Mouse (Mus musculus) neutrophil, adult 5-6 weeks (primary cell): ENCODE results near the gene Rabl3. TPM values are rescaled to one million over a fixed set of nuclear protein-coding genes. Genes with fewer than 3 reads are reported as not detected.

Experiments used
- ATAC-seq: fragments of 151-379, 151-347 bp; 2 replicates; pipeline ENCODE4 v1.8.0; 2017; ENCODE audit warnings: mild to moderate bottlenecking, moderate TSS enrichment; ENCODE audit not compliant: insufficient number of reproducible peaks, poor library complexity, low FRiP score, severe bottlenecking; ENCODE audit errors: extremely low read depth
- total RNA-seq: library from RNA; stranded (forward); fragments of 200-1000 nt; gene quantifications from 2 replicates; pipeline ENCODE4 v1.2.3, GENCODE M21; 2017

The Rabl3 gene
- total RNA-seq, 1 experiment from 2014 or later: 7.0 TPM

DNA sequence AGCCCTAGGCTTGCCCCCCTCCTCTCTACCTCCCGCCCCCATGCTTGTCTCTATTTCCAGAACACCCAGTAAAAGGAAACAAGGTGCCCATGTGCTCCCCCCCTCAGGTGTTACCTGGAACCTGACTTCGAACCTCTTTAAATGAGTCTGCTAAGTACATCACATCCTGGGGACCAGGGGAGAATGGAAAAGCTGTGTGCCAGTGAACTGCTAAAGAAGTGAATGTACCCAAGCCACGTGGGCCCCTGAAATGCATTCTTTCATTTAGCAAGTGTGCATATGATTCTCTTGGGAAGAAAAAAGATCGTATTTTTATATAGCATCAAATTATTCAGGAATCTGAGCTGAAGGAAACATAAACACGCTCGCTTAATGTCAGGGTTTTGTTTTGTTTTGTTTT is 44.1 kb downstream of the Rabl3 start:
- no peak for ATAC-seq

DNA sequence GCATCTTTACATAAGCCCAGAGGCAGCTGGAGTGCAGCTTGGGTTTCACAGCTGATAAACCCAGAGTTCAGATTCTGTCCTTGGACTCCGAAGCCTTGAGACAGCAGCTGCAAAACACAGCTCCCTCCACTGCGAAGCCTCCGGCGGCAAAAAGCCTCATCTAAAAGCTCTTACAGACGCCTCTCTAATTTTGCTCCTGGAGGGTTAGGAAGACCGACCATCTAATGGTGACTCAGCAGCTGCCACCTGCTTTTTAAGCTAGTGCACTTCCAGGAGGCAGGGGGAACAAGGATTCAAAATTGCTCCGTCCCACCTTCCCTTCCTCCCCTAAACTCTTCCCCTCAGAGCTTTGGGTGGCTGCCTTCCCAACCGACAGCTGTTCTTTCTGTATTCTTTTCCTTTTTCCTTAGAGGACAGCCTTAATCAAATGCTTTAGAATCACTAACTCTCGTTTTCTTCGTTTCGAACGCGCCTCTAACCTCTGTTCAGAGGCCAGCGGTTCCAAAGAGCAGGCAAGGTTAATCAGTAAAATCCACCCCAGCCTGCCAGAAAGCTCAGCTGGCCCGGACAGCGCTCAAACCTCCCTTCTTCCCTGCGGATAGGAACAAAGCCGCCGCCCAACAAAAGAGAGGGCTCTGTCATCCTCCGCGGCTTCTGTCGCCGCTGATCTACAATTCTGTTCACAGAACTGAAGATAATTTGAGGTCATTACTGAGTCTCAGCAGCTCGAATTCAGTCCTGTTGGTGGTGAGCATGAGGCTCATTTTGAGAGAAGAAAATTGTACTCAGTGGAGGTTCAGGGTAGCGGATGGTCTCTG is 44.7 kb downstream of the Rabl3 start:
- no peak for ATAC-seq

DNA sequence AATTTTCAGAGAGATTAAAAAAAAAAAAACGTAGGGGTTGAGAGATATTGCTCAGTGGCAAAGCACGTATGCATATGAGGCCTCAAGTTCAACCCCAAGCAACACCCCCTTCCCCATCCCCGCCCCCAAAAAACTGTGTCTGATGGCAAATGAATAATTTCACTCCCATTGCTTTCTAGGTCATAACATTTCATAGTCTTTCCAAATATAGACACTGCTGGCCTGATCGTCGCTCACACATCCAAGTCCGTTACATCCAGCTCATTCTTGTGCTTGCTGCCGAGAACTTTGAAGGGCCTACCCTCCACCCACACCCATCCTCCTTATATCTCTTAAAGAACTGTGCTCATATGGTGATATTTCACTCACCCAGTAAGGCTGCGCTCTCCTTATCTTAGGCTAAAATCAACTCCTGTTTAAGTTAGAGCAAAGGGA is 45.5 kb downstream of the Rabl3 start:
- ATAC-seq: no peak

DNA sequence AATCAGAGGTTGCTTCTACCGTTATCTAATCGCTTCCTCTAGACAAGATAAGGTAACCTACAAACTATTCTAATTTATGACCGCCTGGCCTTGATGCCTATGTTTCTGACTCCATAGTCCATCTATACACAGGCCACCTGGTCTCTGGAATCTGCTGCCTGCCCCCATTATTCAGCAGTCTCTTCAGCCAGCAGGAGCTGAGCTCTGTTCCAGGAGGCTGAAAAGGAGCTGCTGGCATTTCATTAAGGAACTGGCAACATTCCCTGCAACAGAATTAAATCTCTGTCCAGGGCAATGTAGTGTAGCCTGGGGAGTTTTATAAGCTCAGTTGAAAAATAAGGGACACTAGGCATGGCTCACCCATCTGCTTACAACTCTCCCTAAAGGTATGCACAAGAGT is 51.2 kb downstream of the Rabl3 start:
- no peak for ATAC-seq

DNA sequence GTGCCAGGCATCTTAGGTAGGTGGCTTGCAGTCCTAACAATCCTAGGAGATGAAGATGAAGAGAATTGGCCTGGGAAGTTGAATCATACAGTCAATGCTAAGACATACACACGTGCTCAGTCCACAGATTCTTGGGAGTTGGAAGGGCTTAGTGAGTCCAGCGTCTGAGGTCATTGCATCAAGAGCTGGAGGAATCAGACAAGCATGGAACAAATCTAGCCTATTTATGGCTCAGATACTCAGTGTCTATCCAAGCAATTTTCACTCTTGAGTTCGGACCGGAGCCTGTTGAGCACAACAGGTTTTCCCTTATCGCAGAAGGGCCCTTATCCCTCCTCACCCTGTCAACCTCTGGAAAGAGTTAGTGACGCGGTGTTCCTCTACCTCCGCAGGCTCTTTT is 51.9 kb downstream of the Rabl3 start:
- ATAC-seq: no peak

DNA sequence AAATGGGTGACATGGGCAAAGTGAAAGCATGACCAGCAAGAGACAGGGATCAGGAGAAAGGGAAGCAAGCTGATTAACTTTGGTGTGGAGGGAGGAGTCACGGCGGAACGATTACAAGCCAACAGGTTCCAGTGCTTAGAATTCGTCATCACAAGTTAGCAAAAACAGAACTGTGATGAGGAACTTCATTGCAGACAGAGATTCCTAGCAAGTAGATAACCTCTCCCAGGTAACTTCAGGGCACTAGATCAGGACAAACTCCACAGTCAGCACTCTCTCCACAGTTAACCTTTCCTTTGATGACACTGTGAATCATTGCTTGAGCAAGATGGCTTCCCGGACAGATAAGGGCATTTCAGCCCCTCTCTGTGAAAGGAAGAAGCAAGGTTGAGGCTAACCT is 57.7 kb downstream of the Rabl3 start:
- ATAC-seq: no peak

DNA sequence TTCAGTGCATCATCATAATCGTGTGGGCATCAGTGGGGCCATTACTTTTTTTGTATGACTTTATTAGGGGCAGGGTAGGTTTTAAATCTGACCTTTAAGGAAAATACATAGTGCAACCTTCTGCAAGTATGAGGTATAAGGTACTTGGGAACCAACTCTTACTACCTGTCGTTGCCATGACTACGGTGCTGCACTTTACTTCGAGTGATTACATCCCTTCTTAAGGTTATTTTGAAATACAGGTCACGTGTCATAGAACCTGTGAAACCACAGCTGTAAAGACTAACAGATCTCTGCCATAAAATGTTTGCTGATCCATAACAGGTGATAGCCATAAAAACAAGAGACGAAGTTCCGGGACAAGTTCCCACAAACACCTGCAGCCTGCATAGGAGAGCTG is 58.8 kb downstream of the Rabl3 start:
- ATAC-seq: no peak

DNA sequence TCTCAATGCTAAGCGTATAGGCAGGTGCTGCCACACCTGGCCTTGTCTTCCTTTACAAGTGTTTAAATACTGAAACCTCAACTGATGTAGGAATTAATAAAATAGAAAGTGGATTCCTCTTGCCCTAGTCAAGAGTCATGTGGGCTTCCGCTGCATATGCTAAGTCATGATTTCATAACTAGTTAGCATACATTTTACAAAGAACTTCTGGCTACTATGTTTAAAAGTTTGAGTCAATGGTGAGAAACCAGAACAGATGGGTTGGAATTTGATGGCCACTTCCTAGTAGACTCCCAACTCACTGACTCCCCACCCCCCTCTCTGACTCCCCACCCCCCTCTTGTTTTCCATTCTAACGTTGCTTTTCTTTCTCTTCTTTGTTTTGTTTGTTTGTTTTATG is 59.6 kb downstream of the Rabl3 start:
- no peak for ATAC-seq

DNA sequence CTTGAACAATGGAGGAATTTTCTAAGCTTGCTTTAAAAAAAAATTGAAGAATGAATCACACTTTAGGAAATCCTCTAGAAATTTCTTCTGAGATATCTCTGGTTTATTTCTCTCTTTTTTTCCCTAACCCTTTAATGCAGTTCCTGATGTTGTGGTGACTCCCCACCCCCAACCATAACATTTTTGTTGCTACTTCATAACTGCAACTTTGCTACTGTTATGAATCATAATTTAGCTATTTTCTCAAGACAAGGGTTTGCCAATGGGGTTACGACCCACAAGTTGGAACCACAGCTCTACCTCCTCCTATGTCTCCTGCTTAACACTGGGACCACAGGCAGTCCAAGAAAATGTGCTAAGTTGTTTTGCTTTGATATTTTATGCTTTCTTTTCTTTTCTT is 63.7 kb downstream of the Rabl3 start:
- ATAC-seq: no peak

DNA sequence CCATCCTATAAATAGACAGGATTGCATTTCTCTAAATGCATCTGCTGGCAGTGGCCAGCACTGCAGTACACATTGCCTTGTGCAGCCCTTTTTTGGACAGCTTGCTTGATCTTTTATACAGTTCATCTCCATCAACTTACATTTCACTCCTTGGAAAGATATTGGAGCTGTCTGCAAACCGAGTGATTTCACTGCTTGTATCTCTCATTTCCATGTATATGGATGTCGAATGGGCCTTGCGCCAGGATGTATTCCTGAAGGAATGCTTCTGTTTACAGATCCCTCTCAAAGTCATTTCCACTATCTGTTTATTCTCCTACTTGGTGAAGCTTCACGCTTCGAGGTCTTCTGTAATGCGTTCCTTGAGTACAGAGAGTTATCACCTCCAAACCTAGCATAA is 64.6 kb downstream of the Rabl3 start:
- ATAC-seq: no peak

DNA sequence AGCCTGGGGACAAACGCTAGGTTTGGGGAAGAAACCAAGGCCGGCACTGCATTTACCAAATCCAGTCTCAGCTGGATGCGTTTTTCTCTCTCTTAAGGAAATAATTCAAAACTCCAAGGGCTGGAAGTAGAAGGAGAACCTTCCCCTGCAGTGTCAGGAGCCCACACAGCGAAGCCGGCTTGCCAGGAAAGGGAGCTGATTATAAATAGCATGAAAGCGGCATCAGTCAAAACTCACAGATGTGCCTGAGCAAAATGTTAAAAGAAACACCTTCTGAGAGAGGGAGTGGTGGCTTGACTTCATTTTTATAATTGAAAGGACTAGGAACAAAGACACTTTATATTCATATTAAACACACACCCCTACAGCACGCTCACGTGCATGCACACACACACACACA is 70.6 kb downstream of the Rabl3 start:
- ATAC-seq: no peak

DNA sequence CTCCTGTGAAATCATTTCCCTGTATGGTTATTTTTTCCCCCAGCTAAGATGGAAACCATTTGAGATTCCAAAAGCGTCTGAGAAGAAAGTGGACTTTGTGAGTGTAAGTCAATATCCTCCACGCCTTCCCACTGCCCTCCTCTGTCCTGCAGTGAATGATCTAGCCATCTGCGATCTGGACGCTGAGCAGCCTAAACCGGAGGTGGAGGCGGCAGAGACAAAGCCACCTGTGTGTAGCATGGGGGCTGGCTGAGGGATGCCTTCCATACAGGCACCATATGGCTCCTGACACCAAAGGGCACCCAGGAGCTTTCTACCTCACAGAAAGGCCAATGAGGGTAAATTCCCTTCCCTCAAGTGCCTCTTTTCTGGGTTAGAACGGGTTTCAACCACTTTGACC is 71.4 kb downstream of the Rabl3 start:
- ATAC-seq: no peak

DNA sequence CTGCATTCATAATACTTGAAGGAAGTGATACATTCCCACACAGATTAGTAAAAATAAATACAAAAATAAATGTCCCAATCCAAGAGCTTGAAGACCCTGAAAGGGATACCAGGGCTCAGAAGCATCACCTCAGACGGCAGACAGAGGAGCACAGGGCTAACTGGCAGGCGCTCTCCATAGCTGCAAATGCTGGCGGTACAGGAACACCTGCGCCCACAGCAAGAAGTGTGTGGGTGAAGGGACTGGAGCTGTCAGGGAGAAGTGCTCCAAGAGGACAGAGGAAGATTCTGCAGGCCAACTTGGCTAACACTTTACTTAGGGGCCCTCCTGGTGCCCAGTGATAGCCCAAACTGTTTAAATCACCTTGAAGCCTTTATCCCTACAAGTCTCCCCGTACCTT is 72.3 kb downstream of the Rabl3 start:
- no peak for ATAC-seq

DNA sequence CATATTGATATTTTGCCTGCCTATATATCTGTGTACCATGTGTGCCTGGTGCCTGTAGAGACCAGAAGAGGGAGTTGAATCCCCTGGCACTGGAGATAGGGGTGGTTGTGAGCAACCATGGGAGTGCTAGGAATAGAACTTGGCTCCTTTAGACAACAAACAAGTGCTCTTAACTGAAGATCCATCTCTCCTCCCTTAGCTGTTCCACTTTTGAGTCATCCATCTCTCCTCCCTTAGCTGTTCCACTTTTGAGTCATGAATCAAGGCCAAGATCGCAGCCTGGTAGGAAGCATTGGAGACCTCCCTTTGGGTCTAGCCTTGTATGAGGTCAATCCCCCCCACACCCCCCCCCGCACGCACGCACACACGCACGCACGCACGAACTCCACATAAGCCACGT is 74.9 kb downstream of the Rabl3 start:
- no peak for ATAC-seq

DNA sequence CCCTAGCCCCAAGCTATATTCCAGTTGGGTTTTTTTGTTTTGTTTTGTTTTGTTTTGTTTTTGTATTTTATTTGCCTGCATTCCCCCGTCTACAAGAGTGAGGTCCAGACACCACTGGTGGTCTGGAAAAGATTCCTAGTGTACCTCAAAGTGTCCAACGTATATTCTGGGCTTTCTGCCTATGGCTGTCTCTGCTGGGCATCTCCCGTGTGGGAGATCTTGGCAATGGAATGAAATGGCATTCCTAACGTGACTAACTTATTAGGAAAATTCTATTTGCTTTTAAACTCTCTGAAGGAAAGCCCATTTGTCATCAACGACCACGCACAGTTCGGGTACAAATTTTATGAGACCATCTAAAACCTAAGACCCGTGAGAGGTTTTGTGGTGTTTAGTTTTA is 75.7 kb downstream of the Rabl3 start:
- ATAC-seq: no peak

DNA sequence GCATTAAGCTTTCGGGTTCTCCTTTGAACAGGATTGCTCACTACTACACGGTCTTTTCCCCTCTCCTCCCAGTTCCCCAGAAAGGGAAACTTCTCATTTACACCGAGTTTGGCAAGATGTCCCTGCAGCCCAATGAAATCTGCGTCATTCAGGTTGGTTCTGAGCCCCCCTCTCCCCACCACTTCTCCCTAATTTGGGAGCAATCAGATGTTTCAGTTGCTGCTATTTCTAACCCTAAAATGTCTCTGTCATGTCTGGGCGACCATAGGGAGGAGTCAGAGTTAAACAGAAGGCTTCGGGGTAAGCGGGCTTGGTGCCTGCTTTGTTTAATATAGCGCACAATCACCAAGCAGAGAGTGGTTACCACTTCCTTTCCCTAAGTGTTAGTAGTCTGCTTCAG is 76.4 kb downstream of the Rabl3 start:
- no peak for ATAC-seq

DNA sequence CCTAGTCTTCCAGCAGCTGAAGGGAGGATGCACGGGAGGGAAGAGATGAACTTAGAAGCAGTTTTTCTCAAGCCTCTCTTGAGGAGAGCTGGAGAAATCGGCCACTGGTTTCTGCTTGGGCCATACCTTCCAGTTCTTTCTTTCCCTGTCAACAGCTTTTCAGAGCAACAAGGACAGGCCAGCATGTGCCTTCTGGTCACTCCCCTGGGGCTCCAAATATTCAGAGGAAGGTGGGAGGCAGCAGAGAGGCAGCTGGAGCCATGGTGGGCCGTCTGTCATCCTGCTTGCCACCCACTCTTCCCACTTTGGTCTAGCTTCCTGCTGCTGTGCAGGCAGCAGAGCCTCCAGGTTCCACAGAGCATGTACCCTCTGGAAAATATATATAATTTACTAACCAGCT is 78.0 kb downstream of the Rabl3 start:
- no peak for ATAC-seq
